Mouse (Mus musculus): Measurements from ENCODE around the gene Dagla.

GRCm38 (mm10) chr19:10197130-10197529 is 107.5 kb downstream of the Dagla start:
- no peak for TF ChIP-seq EP300 (IDR thresholded peaks at IDR 0.05; ENCODE audit: low read depth)
- no peak for TF ChIP-seq CTCF (IDR thresholded peaks at IDR 0.05; ENCODE audit: low read depth)

All from heart, postnatal 0 days (tissue).